8 mouse cellular contexts compared by ENCODE assay signal in the genomic region with DNA sequence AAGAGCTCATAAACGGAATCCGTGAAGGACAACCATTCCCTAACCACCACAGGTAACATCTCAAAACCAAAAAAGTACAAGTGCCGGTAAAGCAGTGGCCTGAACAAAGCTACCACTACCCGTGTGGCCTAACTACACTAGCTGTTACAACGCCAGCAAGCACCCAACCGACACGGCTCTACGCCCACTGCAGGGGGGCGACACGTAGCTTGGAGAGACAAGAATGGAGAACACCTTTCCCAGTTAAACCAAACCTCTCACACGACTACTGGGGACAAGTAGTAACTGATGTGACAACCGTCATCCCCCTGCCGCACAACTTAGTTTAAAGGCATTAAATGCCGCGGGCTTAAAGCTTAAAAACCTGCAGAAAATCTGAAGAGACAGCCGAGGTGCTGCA. TPM values are rescaled to one million over a fixed set of nuclear protein-coding genes. Genes with fewer than 3 reads are reported as not detected.
DNase-seq lines count a peak whose midpoint lies in the region; ATAC-seq and TF ChIP-seq lines count a peak whose summit lies in the region.

No protein-coding gene starts in this region.

- no peak for TF ChIP-seq CTCF in heart, postnatal 0 days (IDR thresholded peaks at IDR 0.05; ENCODE audit: low read depth)

- peak overlapping the region; percentile 99 for H3K27ac ChIP-seq in forebrain, embryonic 12.5 days
- H3K27ac ChIP-seq in heart, postnatal 0 days (ENCODE audit: low read depth) = peak overlapping the region; percentile 97
- peak overlapping the region; percentile 100 for H3K27ac ChIP-seq in lung, embryonic 16.5 days (ENCODE audit: low read length)

- peak; percentile 49 for ATAC-seq in forebrain, embryonic 12.5 days (ENCODE audit: low FRiP score)
- ATAC-seq in heart, postnatal 0 days (ENCODE audit: insufficient read depth, low read depth) = peak; percentile 29; the same call in 1 of the 2 replicates
- ATAC-seq in lung, embryonic 16.5 days (ENCODE audit: low read depth) = peak; percentile 46

- 0% methylated on average over 16 of the region's 16 CpGs for WGBS in forebrain, embryonic 12.5 days
- WGBS in heart, postnatal 0 days = 0% methylated on average over 16 of the region's 16 CpGs
- WGBS in lung, embryonic 16.5 days = under 1% methylated on average over 16 of the region's 16 CpGs

- peaks cover 19% of the 10 kb centered on the region for H3K4me1 ChIP-seq in forebrain, embryonic 12.5 days
- peaks cover 14% of the 10 kb centered on the region for H3K4me1 ChIP-seq in heart, postnatal 0 days (ENCODE audit: control insufficient read depth, insufficient read depth)
- peaks cover 9% of the 10 kb centered on the region for H3K4me1 ChIP-seq in lung, embryonic 16.5 days (replicated peaks; ENCODE audit: control insufficient read depth, insufficient read depth, low read length)

- H3K9ac ChIP-seq in forebrain, embryonic 12.5 days = peak overlapping the region; percentile 81
- peak overlapping the region; percentile 91 for H3K9ac ChIP-seq in heart, postnatal 0 days (replicated peaks; ENCODE audit: low read depth, low read length)
- H3K9ac ChIP-seq in lung, embryonic 16.5 days (ENCODE audit: low read length) = peak overlapping the region; percentile 95

- DNase-seq in MEL-GATA-1-ER (ENCODE audit: extremely low read depth, low read depth) = peak; percentile 64
- DNase-seq in c-Kit-negative CD71-positive TER-119-positive erythroid progenitor cells, embryonic 14.5 days (ENCODE audit: low read depth, low spot score) = peak; percentile 46
- DNase-seq in heart, postnatal 0 days (ENCODE audit: low spot score) = peak; percentile 44
- peak; percentile 57 to 77 for DNase-seq in kidney, postnatal 4 days
- peak; percentile 37 for DNase-seq in right cerebral cortex, adult 18-20 months
- DNase-seq in thymus, postnatal 4 days = peak; percentile 64

- no peak for TF ChIP-seq EP300 in heart, postnatal 0 days (IDR thresholded peaks at IDR 0.05; ENCODE audit: low read depth)

- no peaks in the 10 kb centered on the region for H3K27me3 ChIP-seq in forebrain, embryonic 12.5 days
- H3K27me3 ChIP-seq in heart, postnatal 0 days (ENCODE audit: control insufficient read depth, insufficient read depth, low read length) = no peaks in the 10 kb centered on the region
- H3K27me3 ChIP-seq in lung, embryonic 16.5 days (ENCODE audit: control insufficient read depth, insufficient read depth, low read depth, low read length) = no peaks in the 10 kb centered on the region

- peak overlapping the region; percentile 67 for H3K4me2 ChIP-seq in forebrain, embryonic 12.5 days
- H3K4me2 ChIP-seq in heart, postnatal 0 days (ENCODE audit: low read depth, low read length) = peak overlapping the region; percentile 93
- peak overlapping the region; percentile 68 for H3K4me2 ChIP-seq in lung, embryonic 16.5 days (ENCODE audit: low read depth, low read length)

- H3K4me3 ChIP-seq in forebrain, embryonic 12.5 days (replicated peaks) = peak overlapping the region; percentile 60
- H3K4me3 ChIP-seq in heart, postnatal 0 days (ENCODE audit: low read depth, low read length) = peak overlapping the region; percentile 79
- H3K4me3 ChIP-seq in lung, embryonic 16.5 days (ENCODE audit: low read length) = peak overlapping the region; percentile 85

- H3K36me3 ChIP-seq in forebrain, embryonic 12.5 days (replicated peaks) = peaks cover 14% of the 10 kb centered on the region
- peaks cover 13% of the 10 kb centered on the region for H3K36me3 ChIP-seq in heart, postnatal 0 days (replicated peaks; ENCODE audit: control insufficient read depth, insufficient read depth, low read length)
- H3K36me3 ChIP-seq in lung, embryonic 16.5 days (ENCODE audit: control insufficient read depth, insufficient read depth, low read length) = peaks cover 10% of the 10 kb centered on the region

- no peaks in the 10 kb centered on the region for H3K9me3 ChIP-seq in forebrain, embryonic 12.5 days
- H3K9me3 ChIP-seq in heart, postnatal 0 days (replicated peaks; ENCODE audit: control insufficient read depth, low read length) = no peaks in the 10 kb centered on the region
- H3K9me3 ChIP-seq in lung, embryonic 16.5 days (ENCODE audit: control insufficient read depth, low read length) = no peaks in the 10 kb centered on the region

RNA-seq across cellular contexts. Expression of gene Birc2, which starts 0.5 kb away (rescaled TPM):
- 45.7 and 48.9 TPM in 2 replicates for polyA plus RNA-seq in forebrain, embryonic 12.5 days (2016; fragmentation: Nextera tagmentation; extraction: Ambion mirVana)
- total RNA-seq in heart, postnatal 0 days (2014; rRNA removed; ENCODE audit: low replicate concordance) = 26.8 and 32.8 TPM in 2 replicates
- 21.3 and 23.0 TPM in 2 replicates for polyA plus RNA-seq in heart, postnatal 0 days (2015; fragmentation: Nextera tagmentation; extraction: Ambion mirVana)
- 32.7 and 38.0 TPM in 2 replicates for polyA plus RNA-seq in lung, embryonic 16.5 days (2015; fragmentation: Nextera tagmentation; extraction: Ambion mirVana)

RNA-seq across cellular contexts. Expression of gene Birc3, which starts 36.7 kb away (rescaled TPM):
- polyA plus RNA-seq in forebrain, embryonic 12.5 days (2016; fragmentation: Nextera tagmentation; extraction: Ambion mirVana) = 1.9 and 3.7 TPM in 2 replicates
- 7.1 and 7.2 TPM in 2 replicates for total RNA-seq in heart, postnatal 0 days (2014; rRNA removed; ENCODE audit: low replicate concordance)
- 3.9 and 4.4 TPM in 2 replicates for polyA plus RNA-seq in heart, postnatal 0 days (2015; fragmentation: Nextera tagmentation; extraction: Ambion mirVana)
- polyA plus RNA-seq in lung, embryonic 16.5 days (2015; fragmentation: Nextera tagmentation; extraction: Ambion mirVana) = 10.5 and 11.9 TPM in 2 replicates

Comparison
In these comparisons a context has a peak if more than half of its experiments do, and no peak if none do; other contexts are left out.
1. Peak in every context shown above with its lines: DNase-seq, ATAC-seq, H3K4me3 ChIP-seq and H3K27ac ChIP-seq.